Mouse (Mus musculus): ENCODE results near the gene Ypel5.

Ypel5 gene

DNA sequence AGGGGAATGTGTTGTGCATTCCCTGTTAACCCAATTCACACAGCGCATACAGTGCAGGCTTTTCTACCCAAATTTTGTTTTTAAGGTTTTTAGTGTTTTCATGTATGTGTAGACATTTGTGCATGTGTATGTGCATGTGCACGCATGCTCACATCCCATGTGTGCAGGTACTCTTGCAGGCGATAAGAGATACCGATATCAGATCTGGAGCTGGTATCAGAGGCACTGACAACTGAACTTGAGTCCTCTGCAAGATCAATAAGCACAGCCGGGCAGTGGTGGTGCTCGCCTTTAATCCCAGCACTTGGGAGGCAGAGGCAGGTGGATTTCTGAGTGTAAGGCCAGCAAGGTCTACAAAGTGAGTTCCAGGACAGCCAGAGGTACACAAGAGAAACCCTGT, 8.1 kb downstream of the Ypel5 start:
- DNase-seq (ENCODE audit: low read depth, low spot score): no peak

GRCm38 (mm10) chr17:72844949-72845490, 8.8 kb downstream of the Ypel5 start:
- no peak for DNase-seq (ENCODE audit: low read depth, low spot score)

- no peak for DNase-seq (ENCODE audit: low read depth, low spot score)
Observed at GRCm38 (mm10) chr17:72845521-72845920, 9.3 kb downstream of the Ypel5 start.

- DNase-seq (ENCODE audit: low read depth, low spot score): no peak
Observed at GRCm38 (mm10) chr17:72855298-72855697, 19.0 kb downstream of the Ypel5 start.

- no peak for DNase-seq (ENCODE audit: low read depth, low spot score)
Observed at GRCm38 (mm10) chr17:72857677-72858633, 21.7 kb downstream of the Ypel5 start.

DNA sequence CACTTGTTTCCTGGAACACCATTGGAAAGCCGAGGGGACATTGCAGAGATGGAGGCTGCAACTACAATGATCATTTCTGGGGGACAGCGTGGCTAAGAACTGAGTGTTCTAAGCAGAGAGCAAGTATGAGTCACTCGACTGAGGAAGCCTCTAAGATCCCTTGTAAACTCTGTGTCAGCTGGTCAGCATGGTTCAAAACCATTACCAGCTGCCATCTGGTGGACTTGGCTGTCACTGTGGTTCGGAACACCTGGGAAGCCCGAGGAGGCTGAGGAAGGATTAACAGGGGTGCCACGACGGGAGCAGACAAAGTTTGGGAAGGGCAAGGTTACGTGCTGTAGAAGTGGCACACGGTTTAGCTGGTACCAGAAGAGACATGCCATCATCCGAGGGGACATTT, 27.0 kb downstream of the Ypel5 start:
- no peak for DNase-seq (ENCODE audit: low read depth, low spot score)

- DNase-seq (ENCODE audit: low read depth, low spot score): no peak
Observed at GRCm38 (mm10) chr17:72866624-72867245, 30.5 kb downstream of the Ypel5 start.

DNA sequence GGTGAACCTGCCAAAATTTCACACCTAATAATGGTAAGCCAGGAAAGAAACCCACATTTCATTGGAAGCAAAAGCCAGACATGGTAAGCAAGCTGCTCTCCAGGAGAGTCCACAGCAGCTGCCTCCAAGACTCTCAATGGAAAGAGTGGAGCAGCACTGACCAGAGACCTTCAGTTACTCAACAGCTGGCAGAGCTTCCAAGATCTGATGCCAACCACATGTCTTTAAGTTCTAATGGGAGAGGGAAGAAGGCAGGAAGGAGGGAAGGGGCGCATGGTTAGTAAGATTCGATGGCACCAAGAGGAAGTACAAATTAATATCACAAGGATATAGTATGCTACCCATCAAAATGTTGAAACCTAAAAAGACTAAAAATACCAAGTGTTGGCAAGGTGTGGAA, 31.9 kb downstream of the Ypel5 start:
- DNase-seq (ENCODE audit: low read depth, low spot score): no peak

- no peak for DNase-seq (ENCODE audit: low read depth, low spot score)
Observed at GRCm38 (mm10) chr17:72878979-72879378, 42.7 kb downstream of the Ypel5 start.

GRCm38 (mm10) chr17:72880156-72880555, 43.9 kb downstream of the Ypel5 start:
- DNase-seq (ENCODE audit: low read depth, low spot score): no peak

DNA sequence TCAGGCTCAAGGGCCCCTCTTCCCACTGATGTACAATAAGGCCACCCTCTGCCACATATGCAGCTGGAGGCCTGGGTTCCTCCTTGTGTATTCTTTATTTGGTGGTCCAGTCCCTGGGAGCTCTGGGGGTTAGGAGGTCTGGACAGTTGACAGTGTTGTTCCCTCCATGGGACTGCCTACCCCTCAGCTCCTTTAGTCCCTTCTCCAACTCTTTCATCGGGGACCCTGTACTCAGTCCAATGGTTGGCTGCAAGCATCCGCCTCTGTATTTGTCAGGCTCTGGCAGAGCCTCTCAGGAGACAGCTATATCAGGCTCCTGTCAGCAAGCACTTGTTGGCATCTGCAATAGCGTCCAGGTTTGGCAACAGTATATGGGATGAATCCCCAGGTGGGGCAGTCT, 44.8 kb downstream of the Ypel5 start:
- DNase-seq (ENCODE audit: low read depth, low spot score): no peak

DNA sequence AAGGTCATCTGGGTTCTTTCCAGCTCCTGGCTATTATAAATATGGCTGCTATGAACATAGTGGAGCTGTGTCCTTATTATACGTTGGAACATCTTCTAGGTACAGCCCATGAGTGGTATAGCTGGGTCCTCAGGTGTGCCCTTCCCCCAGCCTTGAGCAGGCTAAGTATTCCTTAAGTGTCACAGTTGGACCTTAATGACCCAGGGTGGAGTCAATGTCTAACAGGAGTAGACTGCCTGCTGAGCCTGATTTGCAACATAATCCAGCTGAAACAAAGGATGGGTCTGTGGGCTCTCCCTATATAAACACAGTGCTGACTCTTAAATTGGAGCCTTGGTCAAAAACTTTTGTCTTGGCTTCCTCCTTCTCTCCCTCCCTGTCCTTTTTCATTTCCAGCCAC, 45.6 kb downstream of the Ypel5 start:
- DNase-seq (ENCODE audit: low read depth, low spot score): no peak

DNA sequence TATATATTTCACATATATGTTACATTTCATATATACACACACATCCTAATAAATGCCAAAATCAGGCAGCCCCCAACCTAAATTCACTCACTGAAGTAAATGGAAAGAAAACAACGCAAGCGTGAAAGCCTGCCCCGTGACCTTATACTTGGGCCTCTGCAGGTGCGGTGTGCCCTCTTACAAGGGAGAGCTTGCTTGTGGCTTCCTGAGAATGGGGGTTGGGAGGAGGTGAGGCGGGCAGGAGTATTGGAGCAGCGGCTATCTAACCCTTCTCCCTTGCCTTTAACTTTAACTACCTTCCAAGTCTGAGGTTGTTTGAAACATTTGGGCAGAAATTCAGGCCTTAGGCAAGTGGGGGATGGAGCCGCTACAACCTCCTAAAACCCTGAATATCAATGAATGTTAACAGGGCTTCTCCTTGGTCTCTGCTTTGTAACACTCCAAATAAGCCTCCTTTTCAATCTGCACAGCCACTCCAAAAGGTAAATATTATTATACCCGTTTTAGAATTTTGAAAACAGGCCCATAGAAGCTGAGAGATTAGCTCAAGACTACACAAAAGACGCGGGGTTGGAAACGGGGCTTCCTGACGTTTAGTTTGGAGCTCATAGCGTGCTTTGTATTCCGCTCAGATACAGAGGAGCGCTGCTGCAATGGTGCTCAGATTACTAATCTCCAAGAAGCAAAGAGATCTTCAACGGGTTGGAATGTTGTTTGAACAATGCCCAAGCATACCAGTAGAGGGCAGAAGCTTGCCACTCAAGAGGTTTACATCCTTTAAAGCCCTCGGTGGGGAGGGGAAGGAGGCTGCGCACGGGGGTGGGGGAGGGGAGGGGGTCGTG, 53.5 kb downstream of the Ypel5 start:
- DNase-seq (ENCODE audit: low read depth, low spot score): peak; percentile 75

DNA sequence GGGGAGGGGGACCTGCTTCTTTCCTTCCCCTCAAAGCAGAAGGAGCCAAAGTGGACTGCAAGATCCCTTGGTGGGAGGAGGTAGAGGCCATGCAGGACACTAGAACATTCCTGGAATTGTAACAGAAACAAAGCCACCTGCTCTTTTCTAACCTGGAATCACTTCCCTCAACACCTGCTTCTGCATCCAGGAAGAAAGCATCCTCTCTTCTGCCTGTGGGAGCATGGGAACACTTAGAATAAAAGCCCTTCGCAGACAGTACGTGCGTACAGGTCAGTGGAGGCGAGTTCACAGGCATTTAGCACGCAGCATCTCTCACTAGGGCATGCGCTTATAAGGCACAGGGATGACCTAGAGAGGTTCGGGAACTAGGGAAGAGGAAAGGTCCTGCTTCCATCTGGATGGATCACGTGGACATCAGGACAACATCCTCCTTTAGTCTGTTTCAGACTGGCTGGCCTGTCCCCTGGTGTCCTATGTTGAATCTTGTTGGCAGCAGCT, 54.2 kb downstream of the Ypel5 start:
- no peak for DNase-seq (ENCODE audit: low read depth, low spot score)

- DNase-seq (ENCODE audit: low read depth, low spot score): no peak
Observed at GRCm38 (mm10) chr17:72891556-72891955, 55.3 kb downstream of the Ypel5 start.

- DNase-seq (ENCODE audit: low read depth, low spot score): no peak
Observed at GRCm38 (mm10) chr17:72895506-72895905, 59.3 kb downstream of the Ypel5 start.

DNA sequence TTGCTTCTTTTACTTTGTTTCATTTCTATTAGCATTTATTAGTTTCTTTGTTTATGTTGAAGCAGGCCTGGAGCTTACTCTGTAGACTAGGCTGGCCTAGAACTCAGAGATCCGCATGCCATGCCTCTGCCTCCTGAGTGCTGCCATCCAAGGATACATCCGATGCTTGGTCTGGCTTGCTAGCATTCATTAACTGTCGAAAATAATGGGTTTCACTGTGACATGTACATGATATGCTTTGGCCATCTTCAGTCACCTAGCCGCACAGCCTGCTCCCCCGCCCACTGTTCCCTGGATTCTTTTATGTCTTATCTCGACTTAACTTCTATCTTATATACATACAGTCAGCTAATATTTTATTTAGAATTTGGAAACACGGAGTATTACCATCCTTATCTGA, 60.8 kb downstream of the Ypel5 start:
- DNase-seq (ENCODE audit: low read depth, low spot score): no peak

DNA sequence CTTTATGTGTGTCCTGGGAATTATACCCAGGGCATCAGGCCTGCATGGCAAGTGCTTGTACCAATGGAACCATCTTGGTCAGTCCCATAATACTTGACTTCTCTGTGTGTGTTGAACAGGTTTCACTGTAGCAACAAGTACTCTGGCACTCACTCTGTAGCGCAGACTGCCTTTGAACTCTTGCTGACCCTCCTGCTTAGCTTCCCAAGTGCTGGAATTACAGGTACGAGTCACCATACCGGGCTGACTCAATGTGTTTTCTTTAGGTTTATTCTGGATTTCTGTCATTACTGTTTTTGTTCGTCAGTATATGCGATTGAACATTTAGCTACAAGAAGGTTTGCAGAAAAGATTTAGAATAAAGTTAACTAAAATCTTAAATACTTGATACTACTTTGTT, 61.7 kb downstream of the Ypel5 start:
- DNase-seq (ENCODE audit: low read depth, low spot score): no peak

GRCm38 (mm10) chr17:72898775-72899174, 62.5 kb downstream of the Ypel5 start:
- no peak for DNase-seq (ENCODE audit: low read depth, low spot score)
